Mouse (Mus musculus): ENCODE measurements around the gene Hs3st3a1.

Gene Hs3st3a1

GRCm38 (mm10) chr11:64559388-64559787 is 124.3 kb downstream of the Hs3st3a1 start:
- DNase-seq (ENCODE audit: low spot score): no peak

GRCm38 (mm10) chr11:64560471-64560870 is 125.3 kb downstream of the Hs3st3a1 start:
- DNase-seq (ENCODE audit: low spot score): no peak

- no peak for DNase-seq (ENCODE audit: low spot score)
Observed at GRCm38 (mm10) chr11:64562771-64563170, 127.6 kb downstream of the Hs3st3a1 start.
